Mouse (Mus musculus): ENCODE data around the gene Capza3.

Gene Capza3

DNA sequence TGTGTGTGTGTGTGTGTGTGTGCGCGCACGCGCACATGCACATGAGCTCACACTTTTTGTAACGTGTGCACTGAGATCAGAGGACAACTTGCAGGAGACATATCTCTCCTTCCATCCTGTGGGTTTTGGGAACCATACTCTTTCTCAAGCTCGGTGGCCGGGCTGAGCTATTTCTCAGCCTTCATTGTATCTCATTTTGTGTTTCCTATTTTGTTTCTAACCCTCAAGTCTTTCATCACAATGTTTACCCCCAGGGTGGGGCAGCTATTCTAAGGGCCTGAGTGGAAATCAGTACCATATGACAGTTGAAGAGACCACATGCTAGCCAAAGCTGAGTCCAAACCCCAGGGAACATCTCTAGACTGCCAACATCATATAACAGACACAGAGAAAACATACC lies at the start of gene Capza3:
Capza3 (plus strand) TSS at position 301 of the 400 bp plus-strand sequence.
- ChIA-PET POLR2A (no interaction called here), CTCF (no interaction called here)

DNA sequence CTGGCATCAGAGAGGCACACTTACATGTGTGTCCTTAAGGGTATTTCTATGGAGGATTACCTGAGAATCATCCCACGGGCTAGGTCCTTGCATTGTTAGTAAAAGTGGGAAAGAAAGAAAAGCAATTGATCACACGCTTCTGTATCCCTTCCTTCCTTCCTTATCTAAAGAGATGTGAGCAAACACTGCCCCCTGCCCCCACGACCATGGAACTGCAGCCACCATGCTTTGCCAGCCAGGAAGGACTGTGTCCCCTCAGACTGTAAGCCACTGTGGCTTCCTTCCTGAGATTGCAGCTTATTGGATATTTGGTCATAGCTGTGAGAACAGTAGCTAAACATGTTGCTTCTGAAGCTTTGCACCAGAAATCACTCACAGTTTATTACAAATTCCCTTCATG lies 35.9 kb upstream of the Capza3 start:
- ChIA-PET POLR2A (no interaction called here), CTCF (interaction anchor here in 1 of 4 experiments (0.6 kb wide), 1 partner anchor 635 kb away, joined by 3 read pairs; no protein-coding TSS in a partner anchor)

DNA sequence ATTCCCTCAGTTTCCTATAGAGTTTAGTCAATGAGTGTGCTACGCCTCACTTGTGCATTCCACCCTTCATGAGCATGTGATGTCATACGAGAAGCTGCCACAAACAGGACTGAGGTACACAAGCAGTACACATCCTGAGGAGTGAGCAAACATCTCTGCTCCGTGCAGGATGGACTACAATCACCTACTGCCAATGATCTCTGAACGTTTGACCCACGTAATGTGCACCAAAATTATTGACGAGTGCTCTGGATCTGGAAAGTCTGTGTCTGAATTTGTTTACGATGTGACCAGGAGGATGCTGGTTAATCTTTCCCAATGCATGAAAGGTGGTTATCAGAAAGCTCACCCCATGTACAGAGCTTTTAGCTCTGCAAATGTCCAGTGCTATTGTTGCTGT lies 16.6 kb upstream of the Capza3 start:
- ChIA-PET POLR2A (no interaction called here), CTCF (interaction anchor here in 1 of 4 experiments (1.2 kb wide), 1 partner anchor 435 kb away, joined by 5 read pairs; no protein-coding TSS in a partner anchor)

DNA sequence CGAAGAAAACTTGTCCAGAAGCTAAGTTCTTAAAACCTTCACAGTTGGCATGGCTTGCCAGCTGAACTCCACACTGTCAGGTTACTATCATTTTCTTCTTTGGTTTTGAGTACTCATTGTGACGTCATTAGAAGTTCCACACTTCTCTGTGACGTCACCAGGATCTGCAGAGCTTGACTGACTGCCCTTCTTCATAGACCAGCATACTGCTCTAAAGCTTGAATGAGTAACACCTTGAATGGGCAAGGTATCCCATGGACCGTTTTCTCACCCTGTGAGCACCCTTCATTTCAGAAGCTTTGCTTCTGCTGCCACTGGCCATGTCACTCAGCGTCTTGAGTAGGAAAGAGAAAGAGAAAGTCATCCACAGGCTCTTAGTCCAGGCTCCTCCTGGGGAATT lies 305 bp downstream of the Capza3 start, which contains the start of gene Plcz1:
Plcz1 (minus strand) TSS at position 101 of the 400 bp plus-strand sequence.
- CTCF ChIA-PET: no interaction called here

DNA sequence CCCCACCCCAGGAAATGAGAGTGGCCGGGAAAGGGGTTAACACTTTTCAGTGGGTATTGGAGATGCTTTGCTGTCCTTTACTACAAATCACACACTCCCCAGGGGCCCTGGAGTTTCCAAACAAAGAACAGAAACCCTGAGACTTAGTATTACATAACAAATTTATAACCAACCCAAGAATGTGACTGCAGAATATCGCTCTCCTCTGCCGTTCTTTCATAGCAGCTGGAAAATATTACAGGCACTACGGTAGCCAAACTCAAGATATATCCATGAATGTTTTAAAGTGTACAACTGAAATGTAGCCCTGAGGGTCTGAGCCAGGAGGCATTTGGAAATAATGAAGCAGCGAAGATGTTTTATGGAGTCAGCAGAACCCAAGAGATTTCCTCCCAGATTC lies 10.4 kb downstream of the Capza3 start:
- ChIA-PET CTCF (no interaction called here), POLR2A (no interaction called here)

More for the DNA sequence above, 305 bp downstream of the Capza3 start, which contains the start of gene Plcz1:
- POLR2A ChIA-PET: no interaction called here

DNA sequence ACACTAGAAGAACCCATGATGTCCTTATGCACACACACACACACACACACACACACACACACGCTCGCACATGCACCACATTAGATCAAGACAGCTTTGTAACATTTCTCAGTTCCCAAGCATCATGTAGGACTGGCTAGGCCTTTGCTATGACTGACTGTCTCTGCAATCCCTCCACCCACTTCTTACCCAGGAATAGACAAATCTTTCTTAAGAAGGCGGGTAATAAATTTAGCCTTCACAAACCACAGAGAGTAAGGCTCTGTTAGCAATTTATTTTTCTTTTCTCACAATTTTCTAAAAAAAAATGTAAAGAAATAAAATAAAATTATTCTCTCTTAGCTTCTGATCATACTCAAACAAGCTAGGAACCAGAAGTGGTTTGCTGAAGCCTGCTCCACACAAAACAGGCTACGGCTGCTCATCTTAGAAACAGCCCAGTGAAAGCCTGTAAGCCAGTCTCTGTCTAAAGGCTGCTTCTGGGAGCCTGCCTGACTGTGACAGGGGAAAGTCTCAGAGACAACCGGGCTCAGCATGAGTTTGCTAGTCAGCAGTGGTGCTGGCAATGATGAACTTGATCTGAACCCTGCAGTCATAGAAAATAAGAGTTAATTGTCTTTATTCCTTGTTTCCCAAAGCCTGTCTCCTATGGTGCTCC lies 13.3 kb downstream of the Capza3 start:
- POLR2A ChIA-PET: no interaction called here

DNA sequence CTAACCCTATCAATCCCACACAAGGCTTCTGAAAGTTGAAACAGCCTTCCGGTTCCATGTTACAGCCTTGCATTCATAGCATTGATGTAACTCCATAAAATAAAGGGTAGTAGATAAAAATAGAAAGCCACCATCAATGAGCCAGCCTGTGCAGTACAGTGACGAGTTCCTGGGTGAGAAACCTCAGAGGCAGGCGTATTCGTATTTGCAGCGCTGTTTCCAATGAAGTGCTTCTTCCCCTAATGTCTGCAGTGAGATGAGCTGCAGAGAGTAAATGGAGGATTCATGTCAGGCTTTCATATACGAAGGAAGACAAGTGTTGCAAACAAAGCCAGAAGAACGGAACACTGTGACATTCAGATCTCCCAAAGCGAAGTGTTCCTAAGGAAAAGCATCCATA lies 28.1 kb downstream of the Capza3 start:
- CTCF ChIA-PET: no interaction called here
- POLR2A ChIA-PET: no interaction called here

More for the DNA sequence above, 13.3 kb downstream of the Capza3 start:
- CTCF ChIA-PET: no interaction called here

DNA sequence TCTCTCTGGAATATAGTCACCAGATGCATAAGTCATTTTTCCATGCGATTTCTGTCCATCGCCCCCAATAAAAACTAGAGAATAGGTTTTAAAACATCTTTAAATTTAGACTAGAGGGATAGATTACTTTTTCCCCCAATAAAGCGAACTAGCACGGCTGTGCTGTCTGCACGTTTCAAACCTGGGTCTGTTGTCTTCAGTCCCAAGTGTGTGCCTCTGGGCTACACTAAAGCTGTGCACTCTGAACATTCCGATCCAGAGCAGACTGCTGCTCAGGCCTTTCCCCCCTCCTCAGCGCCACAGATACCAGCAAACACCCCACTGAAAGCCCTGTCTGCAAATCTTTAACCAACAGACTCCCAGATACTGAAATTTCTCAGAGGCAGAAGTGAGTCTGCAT lies 39.9 kb downstream of the Capza3 start:
- CTCF ChIA-PET: interaction anchor here in 2 of 4 experiments (0.6 to 1.2 kb wide), 2 partner anchors 16 to 262 kb away, joined by 3 read pairs; no protein-coding TSS in a partner anchor
- POLR2A ChIA-PET: no interaction called here

DNA sequence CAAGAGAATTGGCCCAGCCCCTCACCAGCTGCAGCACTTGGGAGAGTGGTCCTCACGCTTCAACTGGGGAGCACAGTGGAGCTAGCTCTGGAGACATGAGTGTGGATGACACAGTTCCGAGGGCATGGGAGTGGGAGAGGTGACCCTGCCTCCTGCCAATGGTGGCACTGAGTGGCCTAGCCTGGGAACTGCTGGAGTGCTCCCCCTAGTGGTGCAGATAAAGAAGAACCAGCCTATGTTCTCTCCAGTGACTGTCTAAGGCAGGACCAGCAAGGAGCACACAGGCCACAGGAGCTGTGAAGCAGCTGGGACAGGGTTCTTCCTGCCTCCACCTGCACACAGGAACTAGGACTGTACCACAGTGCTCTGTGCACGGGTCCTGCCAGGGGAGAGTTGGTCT lies 40.7 kb downstream of the Capza3 start:
- ChIA-PET CTCF (interaction anchor here (0.6 to 1.2 kb wide), 6 partner anchors 8 to 447 kb away, joined by 3 to 4 read pairs (median 3); no protein-coding TSS in a partner anchor), POLR2A (no interaction called here)

DNA sequence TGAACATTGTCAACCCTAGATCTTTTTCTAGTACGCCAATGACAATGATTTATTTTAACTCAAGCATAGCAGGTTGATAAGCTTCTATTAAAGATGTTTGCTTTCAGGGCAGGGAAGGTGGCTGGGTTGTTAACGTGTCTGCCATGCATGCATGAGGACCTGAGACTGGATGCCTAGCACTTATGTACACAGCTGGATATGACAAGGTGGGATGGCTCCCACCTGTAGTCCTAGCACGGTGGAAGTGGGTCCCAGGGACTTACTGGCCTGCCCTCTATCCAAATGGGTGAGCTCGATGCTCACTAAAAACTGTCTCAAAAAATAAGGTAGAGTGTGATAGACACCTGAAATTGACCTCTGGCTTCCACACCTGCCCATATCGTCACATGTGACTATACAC lies 48.8 kb downstream of the Capza3 start:
- ChIA-PET CTCF (interaction anchor here in 1 of 4 experiments (0.6 kb wide), 1 partner anchor 308 kb away, joined by 3 read pairs; no protein-coding TSS in a partner anchor), POLR2A (no interaction called here)

Measured in embryonic stem cell, embryonic (primary cell).